Mouse (Mus musculus): ENCODE measurements around the gene Tm9sf4.

Gene Tm9sf4

DNA sequence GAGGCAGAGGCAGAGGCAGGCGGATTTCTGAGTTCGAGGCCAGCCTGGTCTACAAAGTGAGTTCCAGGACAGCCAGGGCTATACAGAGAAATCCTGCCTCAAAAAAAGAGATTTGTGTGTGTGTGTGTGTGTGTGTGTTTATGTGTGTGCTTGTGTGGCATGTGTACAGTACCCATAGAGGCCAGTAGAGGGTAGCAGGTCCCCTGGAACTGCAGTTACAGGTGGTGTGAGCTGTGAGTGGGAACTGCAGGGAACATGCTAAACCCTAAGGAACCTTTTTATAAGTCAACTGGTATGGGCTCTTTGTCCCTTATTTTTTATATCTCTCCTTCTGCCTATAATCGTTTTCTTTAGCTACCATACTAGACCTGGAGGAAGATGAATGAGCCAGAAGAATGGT is 3.8 kb upstream of the Tm9sf4 start:
- no peak for DNase-seq (ENCODE audit: low spot score in 2 of 2)

DNA sequence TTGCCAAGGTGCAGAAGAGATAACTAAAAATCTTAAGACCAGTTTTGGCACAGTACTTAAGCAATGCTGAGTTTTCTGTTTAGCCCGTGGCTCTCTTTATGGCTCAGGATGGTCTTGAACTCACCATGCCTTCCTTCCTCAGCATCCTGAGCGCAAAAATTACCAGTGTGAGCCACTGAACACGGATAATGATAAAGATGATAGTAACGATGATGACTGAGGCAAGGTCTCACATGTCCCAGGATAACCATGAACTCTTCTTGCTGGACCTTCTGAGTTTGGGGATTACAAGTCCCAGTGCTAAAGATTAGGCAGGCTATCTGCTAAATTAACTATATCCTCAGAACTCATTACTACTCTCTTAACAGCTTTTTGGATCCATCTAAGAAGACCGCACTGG is 970 bp upstream of the Tm9sf4 start:
- DNase-seq (ENCODE audit: low spot score in 2 of 2) = no peak

DNA sequence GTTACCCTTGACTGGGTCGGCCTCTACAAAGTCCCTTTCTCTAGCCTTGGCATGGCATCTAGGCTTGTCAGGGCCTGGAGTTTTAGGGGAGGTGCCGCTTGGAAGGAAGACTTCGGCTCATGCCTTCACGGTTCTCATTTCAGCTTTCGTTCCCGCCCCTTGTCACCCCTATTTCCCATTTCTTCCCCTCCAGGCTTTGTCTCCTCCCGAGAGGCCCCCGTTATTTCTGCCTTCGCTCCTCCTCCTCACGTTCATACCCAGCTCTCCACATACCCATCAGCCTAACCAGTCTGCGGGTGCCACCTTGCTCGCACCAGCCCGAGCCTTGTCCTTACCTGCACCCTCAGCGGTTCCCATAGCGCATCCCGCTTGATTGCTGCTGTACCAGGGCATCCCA is 579 bp downstream of the Tm9sf4 start:
- DNase-seq (ENCODE audit: low spot score in 2 of 2) = no peak

DNA sequence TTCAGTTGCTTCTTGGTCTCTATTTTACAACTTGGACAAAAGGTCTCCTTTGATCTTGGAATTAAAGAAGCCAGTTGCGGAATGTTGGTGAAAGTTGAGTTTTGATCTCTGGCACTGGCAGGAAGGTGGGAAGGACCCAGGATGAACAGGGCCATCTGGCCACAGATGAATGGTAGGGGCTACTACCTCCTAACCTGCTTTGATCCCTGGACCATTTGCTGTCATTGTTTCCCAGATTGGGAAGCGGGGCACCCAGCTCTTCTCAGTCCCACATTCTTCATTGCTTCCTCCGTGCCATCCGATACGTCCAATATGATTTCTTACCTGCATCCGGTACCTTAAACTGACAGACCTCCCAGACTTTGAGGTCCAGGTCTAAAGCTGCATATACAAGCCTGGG is 6.0 kb downstream of the Tm9sf4 start:
- no peak for DNase-seq (ENCODE audit: low spot score in 2 of 2)

DNA sequence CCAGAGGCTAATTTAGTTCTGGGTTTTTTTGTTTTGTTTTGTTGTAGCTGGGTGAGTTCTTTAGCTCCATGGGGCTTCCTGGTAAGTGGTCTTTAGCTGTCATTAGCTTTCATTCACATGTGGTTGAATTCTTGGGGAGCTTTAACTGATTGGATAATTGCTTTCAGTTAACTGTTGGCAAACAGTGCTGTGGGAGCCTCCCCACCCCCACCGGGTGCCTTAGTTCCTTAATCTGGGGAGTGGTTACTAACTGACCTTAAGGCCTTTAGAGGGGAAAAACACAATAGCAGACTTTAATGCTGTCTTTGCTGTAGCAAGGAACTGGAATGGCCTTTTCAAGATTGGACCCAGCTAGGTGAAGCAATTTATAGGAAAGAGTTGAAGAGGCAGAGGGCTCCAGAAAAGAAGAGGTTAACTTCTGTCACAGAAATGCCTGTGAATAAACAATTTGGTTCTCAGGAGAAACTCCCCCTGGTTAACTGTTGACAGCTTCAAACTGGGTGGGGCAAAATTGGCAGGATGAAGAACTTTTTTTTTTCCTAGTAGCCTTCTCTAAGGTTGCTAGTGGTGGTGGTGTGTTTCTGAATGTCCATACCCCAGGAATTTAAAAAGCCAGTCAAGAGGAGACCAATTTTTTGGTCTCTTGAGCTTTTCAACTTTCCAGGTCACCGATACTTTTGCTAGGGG is 7.2 kb downstream of the Tm9sf4 start:
- peak; percentile 50 to 75 for DNase-seq (ENCODE audit: low spot score in 2 of 2)

DNA sequence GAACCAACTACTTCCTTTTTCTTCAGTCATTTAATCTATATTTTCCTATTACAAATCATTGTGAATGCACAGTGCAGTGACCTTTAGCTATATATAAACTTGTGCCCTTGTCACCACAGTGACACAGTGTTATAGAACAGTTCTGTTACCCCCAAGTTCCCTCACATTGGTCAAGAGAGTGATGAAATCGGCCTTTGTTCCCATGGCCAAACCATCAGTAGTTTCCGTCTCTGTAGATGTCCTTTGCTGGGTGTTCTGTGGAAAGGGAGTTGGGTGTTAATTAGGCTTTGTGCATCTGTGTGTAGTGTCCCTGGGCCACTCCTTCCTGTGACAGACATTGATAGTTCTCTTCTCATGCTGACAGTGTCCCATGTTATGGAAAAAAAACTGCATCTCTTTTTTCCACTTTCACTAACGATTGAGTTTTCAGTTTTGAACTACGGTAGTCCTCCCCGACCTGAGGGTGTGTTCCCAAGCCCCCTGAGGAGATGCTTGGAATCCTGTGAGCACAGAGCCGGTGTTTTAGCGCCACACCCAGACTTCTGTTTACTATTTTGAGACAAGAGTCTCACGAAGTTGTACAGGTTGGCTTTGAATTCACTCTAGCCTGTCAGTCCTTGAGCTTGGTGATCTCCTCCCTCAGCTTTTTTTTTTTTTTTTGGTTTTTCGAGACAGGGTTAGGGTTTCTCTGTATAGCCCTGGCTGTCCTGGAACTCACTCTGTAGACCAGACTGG is 9.6 kb downstream of the Tm9sf4 start:
- no peak for DNase-seq (ENCODE audit: low spot score in 2 of 2)

DNA sequence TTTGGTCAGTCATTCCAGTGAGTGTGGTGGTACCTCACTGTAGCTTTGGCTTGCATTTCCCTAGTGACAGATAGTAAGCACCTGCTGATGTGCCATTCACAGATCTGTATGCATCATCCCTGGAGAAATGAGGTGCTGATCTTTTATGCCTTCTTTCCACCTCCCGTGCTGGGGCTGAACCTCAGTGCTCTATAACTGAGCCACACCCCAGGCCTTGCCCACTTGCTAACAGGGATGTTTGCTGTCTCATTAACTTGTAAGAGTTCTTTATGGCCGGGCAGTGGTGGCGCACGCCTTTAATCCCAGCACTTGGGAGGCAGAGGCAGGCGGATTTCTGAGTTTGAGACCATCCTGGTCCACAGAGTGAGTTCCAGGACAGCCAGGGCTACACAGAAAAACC is 10.9 kb downstream of the Tm9sf4 start:
- DNase-seq (ENCODE audit: low spot score in 2 of 2) = no peak

DNA sequence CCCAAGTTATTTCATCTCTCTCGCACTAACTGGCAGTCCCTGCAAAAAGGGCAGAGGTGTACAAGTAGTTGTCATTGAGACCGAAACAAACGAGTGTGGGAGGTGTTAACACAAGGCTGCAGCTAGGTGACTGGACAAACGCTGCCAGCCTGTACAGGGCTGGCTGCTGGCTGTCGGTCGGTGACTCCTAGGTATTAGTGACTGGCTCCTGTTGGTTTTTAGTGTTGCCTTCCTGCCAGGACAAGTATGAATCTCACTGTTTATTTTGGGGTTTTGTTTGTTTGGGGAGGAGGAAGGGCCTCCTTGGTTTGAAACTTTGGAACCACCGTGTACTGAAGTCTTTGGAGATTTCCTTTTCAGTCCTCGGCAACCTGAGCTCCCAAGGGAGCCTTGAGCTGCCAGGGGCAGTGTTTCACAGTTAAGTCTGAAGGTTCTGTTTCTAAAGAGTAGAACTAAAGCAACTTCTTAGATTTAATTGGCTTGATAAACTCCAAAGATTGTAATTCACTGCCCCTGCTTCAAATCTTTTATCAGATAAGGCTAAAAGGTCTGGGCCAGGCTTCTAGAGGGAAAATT is 15.0 kb downstream of the Tm9sf4 start:
- no peak for DNase-seq (ENCODE audit: low spot score in 2 of 2)

DNA sequence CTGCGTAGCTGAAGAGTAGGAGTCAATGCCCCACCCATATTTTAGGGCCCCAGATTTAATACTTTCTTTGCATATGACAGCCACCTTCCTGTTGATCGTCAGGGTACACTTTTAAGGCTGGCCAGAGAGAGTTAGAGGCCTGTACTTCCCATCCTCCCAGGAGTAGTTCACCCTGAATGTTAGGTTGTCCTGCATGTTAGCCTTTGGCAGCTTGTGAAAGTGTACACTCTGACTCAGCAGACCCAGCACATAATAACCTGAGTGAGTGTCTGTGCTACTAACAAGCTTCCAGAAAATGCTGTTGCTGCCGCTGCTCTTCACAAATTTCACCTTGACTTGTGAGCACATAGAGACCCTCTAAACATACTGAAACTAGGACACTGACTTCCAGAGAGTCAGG is 16.1 kb downstream of the Tm9sf4 start:
- DNase-seq (ENCODE audit: low spot score in 2 of 2) = no peak

DNA sequence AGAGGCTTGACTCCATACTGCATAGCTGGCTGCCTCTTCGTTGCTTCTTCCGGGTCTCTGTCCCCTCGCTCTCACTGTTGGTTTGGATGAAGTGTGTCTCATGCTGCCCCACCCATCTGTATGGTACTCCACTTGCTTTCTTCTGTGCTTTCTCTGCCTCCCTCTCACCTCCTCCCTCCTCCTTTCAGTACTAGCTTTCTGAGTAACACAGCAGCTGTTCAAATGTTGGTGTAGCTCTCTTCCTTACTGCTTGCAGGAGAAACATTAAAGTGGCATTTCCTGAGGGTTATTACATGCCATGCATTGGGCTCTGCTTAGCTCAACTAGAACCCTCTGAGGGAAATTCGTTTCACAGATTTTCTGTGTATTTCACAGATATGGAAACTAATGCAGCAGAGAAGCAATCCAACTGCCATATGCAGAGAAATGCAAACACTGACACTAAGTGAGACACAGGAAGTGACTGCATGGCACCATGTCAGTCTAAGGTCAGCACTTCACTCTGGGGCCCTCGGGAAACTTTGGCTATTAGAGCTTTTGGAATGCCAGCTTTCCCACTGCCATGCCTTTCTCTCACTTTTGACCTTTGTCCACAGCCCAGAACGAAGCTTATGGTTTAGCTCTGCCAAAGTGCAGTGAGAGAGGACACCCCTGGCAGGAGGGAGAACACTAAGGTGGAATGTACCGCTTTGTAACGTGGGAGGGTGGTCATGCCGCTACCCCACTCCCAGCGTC is 18.2 kb downstream of the Tm9sf4 start:
- no peak for DNase-seq (ENCODE audit: low spot score in 2 of 2)

DNA sequence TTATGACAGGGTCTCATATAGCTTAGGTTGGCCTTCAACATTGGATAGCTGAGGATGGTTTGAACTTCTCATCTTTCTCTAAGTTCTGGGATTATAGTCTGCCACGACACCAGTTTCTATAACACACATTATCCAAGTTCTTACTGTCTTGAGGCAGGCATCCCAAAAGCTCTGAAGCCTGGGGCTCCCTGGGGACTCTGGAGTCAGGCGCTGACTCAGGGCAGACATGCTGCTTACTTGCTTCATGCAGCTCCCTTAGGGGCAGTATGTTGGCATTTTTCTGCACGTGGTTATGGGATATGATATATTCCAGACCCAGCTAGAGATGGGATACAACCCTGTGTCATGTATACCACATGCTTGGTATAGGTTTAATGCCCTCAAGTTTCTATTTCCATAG is 18.9 kb downstream of the Tm9sf4 start:
- no peak for DNase-seq (ENCODE audit: low spot score in 2 of 2)

DNA sequence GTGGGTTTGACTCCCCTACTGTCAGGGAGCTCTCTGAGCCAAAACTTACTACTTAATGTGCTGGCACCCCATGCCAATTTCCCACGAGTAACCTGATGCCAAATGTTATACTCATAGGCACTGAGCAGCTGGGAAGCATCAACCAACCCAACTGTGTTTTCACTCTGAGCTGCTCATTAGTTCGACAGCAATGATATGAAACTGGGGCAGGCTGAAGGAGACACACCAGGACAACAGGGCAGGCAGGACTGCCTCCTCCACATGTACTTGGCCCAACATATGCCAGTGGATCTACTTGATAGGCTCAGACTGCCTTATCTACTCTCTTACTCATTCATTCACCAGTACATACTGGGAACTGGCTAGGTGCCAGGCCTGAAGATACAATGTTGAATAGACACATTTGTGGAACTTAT is 25.1 kb downstream of the Tm9sf4 start:
- DNase-seq (ENCODE audit: low spot score in 2 of 2) = peak in 1 of 2 experiments; percentile 36

DNA sequence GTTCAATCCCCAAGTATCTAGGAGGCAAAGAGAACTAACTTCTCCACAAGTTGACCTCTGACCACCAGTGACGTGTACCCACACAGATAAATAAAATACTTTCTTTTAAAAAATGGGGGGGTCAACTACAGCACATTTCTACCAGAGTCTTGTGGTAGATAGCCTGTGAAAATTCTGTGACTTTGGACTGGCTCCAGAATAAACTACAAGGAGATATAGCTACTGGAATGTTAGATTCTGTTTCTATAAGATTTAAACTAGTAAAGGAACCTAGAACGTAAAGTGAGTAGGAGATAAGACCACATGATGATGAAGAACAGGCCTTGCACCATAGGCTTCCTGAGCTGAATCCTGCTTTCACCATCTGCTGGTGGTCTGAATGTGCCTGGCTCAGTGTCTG is 26.7 kb downstream of the Tm9sf4 start:
- no peak for DNase-seq (ENCODE audit: low spot score in 2 of 2)

DNA sequence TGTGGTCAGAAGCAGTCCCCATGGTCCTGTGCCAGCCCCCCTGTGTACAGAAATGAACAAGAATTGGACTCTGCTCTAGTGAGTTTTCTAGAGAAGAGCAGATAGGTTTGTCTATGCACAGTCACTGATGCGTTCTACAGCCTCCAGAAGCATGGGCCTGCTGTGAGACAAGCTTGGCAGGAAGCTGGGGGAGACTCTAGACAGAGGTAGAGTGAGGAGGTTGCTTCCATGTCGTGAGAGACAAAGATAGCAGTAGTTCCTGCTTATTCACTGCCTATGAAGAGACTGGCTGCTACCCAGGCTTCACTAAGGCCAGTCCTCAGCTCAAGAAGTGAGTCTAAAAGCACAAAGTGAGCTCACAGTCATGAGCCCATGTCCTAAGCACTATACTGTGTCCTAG is 30.1 kb downstream of the Tm9sf4 start:
- DNase-seq (ENCODE audit: low spot score in 2 of 2) = no peak

DNA sequence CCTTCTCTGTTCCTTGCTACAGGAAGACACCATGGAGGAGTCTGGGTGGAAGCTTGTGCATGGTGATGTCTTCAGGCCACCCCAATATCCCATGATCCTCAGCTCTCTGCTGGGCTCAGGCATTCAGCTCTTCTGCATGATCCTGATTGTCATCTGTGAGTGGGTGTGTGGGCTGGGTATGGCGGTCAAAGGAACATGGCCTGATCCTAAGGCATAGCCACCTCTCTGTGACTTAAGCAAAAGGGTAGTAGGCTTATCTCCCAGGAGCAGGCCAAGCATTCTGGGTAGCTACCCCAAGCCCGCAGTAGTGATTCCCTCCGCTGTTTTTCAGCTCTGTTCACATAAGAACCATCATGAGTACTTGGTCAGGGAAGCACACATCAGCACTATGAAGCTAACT is 33.2 kb downstream of the Tm9sf4 start:
- peak in 1 of 2 experiments; percentile 52 for DNase-seq (ENCODE audit: low spot score in 2 of 2)

DNA sequence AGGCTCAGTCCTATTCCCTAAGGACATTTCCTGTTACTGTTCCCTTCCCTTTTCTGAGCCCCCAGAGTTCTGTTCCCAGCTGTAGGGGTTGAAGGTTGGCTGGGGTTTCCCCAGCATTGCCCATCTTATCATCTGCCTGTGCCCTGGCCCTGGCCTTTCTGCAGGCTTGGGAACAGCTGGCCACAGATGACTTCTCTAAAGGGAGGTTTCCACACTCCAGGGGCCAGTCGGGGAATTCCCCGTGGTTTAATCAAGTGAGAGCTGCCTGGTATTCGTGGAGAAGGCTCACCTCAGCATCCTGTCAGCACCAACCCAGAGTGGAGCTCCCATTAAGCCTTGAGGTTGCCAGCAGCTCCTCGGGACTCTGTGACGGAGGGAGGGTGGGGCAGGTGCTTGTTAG is 37.4 kb downstream of the Tm9sf4 start:
- no peak for DNase-seq (ENCODE audit: low spot score in 2 of 2)

DNA sequence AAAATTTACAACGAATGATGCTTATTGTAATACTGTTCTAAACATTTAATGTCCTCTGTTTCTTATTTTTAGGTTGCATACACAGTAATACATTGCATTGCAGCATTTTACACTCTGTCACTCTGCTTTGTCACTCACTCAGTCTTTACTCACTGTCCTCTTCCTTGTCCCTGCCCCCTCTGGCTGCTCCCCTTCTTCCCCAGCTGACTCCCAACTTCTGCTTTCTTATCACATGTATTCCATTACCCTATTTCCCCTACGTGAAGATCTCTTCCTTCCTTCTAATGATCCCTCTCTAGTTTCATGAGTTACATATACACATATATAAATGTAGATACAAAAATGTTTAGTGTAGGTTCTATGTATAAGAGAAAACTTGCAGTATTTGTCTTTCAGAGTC is 38.0 kb downstream of the Tm9sf4 start:
- DNase-seq (ENCODE audit: low spot score in 2 of 2) = no peak

DNA sequence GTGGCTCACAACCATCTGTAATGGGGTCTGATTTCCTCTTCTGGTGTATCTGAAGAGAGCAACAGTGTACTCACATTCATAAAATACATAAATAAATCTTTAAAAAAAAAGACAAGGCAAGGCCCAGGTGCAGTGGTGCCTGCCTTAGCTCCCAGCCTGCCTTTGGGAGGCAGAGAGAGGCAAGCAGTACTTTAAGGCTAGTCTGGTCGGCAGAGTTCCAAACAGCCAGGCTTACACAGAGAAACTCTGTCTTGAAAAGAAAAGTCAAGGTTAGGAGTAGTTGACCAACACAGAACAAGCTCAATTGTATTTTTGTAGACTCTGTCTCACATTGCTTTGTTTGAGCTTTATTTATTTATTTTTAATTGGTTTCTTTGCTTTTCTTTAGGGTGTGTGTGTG is 41.7 kb downstream of the Tm9sf4 start:
- no peak for DNase-seq (ENCODE audit: low spot score in 2 of 2)

DNA sequence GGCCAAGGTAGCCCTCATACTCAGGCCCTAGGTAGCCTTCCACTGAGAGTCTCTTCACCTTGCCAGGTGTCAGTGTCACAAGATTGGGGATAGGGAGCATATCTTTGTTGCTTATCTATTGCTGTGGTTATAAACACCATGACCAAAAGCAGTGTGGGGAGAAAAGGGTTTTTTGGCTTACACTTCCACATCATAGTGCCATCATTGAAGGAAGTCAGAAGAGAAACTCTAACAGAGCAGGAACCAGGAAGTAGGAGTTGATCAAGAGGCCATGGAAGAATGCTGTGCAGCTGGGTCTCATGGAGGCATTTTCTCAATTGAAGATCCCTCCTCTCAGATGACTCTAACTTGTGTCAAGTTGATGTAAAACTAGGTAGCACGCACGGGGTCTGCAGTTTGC is 47.0 kb downstream of the Tm9sf4 start:
- DNase-seq (ENCODE audit: low spot score in 2 of 2) = no peak

DNA sequence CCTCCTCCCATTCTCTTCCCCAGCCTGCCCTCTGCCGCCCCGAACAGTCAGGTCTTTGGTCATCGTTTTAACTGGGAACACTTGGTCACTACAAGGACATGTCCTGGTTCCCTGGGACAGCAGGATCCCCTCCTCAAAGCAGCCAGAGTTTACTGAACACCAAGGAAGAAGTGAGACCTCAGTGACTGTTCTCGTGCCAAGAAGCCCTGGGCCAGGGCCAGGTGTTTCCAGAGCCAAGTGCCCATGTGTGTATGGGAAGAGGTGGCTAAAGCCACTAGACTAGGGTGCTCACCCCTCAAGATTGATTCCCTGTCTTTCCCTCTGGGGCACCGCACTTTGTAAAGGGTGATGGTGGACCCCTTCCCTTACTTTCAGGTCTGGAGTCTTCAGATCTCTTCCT is 48.2 kb downstream of the Tm9sf4 start:
- no peak for DNase-seq (ENCODE audit: low spot score in 2 of 2)

DNA sequence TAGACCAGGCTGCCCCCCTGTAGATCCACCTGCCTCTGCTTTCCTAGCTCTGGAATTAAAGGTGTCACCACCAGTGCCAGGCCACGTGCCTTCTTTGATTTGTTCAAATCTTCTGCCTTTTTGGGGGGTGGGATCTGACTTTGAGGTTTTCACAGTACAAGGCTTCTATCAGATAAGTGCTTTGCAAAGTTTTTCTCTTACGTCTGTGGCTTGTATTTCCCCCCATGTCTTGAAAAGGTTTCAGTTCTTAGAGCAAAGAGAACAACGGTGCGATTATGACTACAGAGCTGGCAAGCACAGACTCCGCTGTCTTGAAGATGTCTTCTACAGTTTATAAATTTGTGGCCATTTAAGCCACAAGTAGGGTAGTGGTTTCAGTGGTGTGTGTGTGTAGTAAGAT is 50.3 kb downstream of the Tm9sf4 start:
- DNase-seq (ENCODE audit: low spot score in 2 of 2) = no peak

DNA sequence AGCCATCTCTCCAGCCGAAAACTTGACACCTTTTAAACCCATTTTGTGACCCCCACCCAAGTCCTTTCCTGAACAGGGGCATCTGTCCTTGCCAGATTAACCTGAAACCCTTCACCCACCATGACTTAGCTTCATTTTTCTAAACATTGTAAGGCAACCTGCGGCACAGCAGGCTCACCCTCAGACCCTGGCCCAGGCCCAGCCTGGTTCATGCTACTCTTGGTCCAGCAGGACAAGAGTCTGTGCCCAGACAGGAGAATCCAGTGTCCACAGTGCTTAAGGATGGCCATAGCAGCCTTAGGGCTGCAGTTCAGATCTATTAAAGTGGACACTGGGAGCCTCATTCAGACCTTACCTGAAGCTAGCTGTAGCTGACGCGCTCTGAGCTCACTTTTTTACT is 52.2 kb downstream of the Tm9sf4 start:
- no peak for DNase-seq (ENCODE audit: low spot score in 2 of 2)
